Mouse (Mus musculus) limb, embryonic 10.5 days (tissue): ENCODE data around the gene Krtap4-13. TPM values are rescaled to one million over a fixed set of nuclear protein-coding genes. Genes with fewer than 3 reads are reported as not detected.
"Not testable (repeated sequence)": the region's sequence is repeated elsewhere in the genome, so short reads cannot be mapped to it uniquely, and the experiment has no call there.

Source experiments
- DNase-seq: peaks from one replicate; pipeline ENCODE4 v3.0.0-alpha.2; 2017; ENCODE audit warnings: low spot score
- H3K27ac ChIP-seq: fragments of 300-500 bp; sonication (generic); 2 replicates; pipeline ENCODE4 v1.5.1; 2016; ENCODE audit warnings: mild to moderate bottlenecking
- H3K27me3 ChIP-seq: fragments of 300-500 bp; sonication (generic); 2 replicates; pipeline ENCODE4 v1.6.1; 2016; ENCODE audit warnings: low read depth, mild to moderate bottlenecking; ENCODE audit not compliant: poor library complexity, severe bottlenecking
- H3K36me3 ChIP-seq: fragments of 300-500 bp; sonication (generic); 2 replicates; pipeline ENCODE4 v1.6.1; 2016; ENCODE audit warnings: mild to moderate bottlenecking, moderate library complexity
- H3K4me1 ChIP-seq: fragments of 300-500 bp; sonication (generic); 2 replicates; pipeline ENCODE4 v1.6.1; 2016
- H3K4me3 ChIP-seq: fragments of 300-500 bp; sonication (generic); 2 replicates; pipeline ENCODE4 v1.5.1; 2016; ENCODE audit warnings: mild to moderate bottlenecking, moderate library complexity
- H3K9me3 ChIP-seq: fragments of 300-500 bp; sonication (generic); replicated peaks from 2 replicates; pipeline ENCODE4 v1.6.1; 2016; ENCODE audit warnings: mild to moderate bottlenecking
- WGBS: fragments of 180-500 bp; shearing (Covaris S2); methylation state at CpG from one replicate; pipeline ENCODE4 v1.1.7; 2016; 5-methylcytosine and 5-hydroxymethylcytosine counted together
- polyA plus RNA-seq: library from polyadenylated mRNA; unstranded; fragments of >200 nt; fragmentation: Nextera tagmentation; extraction: Ambion mirVana; gene quantifications from 2 replicates; pipeline ENCODE4 v1.2.1, GENCODE M21; 2016

Krtap4-13 gene
- polyA plus RNA-seq, 1 experiment from 2014 or later, result not detected

DNA sequence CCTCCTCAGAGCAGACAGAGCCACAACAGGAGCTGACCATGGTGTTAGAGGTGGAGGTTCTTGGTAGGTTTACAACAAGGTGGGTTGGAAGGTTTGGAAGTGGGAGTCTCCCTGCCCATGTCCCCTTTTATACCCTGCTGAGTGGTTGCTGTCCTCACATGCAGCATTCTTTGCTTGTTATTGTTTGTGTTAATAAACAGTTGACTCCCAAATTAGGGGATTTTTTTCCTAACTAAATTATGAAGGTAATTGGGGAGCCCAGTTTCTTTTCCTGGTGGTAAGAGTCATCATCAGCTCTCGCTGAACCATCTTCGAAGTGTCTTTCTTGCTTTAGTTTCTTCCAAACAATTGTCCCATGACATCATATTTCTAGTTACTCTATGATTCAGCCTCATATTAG is 29.1 kb downstream of the Krtap4-13 start, which contains the start of gene Krtap4-8:
TSS of gene Krtap4-8 (minus strand) at position 101 of the 400 bp plus-strand sequence.
- Histone ChIP-seq H3K36me3 (no peaks in the 10 kb centered on the region), H3K9me3 (no peaks in the 10 kb centered on the region), H3K27ac (no peak within 1 kb of the TSS), H3K4me1 (peaks cover 10% of the 10 kb centered on the region), H3K27me3 (no peaks in the 10 kb centered on the region), H3K4me3 (no peak within 1 kb of the TSS)
- DNase-seq, result no peak
- 92% methylated on average over 2 of the region's 2 CpGs for WGBS

- Histone ChIP-seq H3K4me1 (peaks cover 10% of the 10 kb centered on the region), H3K4me3 (no peak overlapping the region), H3K9me3 (no peaks in the 10 kb centered on the region), H3K27ac (no peak overlapping the region), H3K36me3 (no peaks in the 10 kb centered on the region), H3K27me3 (no peaks in the 10 kb centered on the region)
- no peak for DNase-seq
- WGBS, result 65% methylated on average over 7 of the region's 7 CpGs
These were observed 31.3 kb downstream of the Krtap4-13 start for GRCm38 (mm10) chr11:99778401-99778800.

GRCm38 (mm10) chr11:99772813-99773212 is 36.9 kb downstream of the Krtap4-13 start, which contains the start of gene Gm11595:
TSS of gene Gm11595 (minus strand) at chr11:99772913.
- DNase-seq, result not testable (repeated sequence)

GRCm38 (mm10) chr11:99768410-99768809 is 41.3 kb downstream of the Krtap4-13 start:
- Histone ChIP-seq H3K36me3 (no peaks in the 10 kb centered on the region), H3K27me3 (no peaks in the 10 kb centered on the region), H3K27ac (no peak overlapping the region), H3K4me1 (no peaks in the 10 kb centered on the region), H3K4me3 (no peak overlapping the region), H3K9me3 (no peaks in the 10 kb centered on the region)
- 81% methylated on average over 2 of the region's 2 CpGs for WGBS
- DNase-seq, result no peak

More at GRCm38 (mm10) chr11:99772813-99773212, 36.9 kb downstream of the Krtap4-13 start, which contains the start of gene Gm11595:
- not testable (repeated sequence) for H3K27ac ChIP-seq, H3K27me3 ChIP-seq, H3K9me3 ChIP-seq, H3K4me1 ChIP-seq, H3K4me3 ChIP-seq, H3K36me3 ChIP-seq

Other genes with a start within 250 kb of the Krtap4-13 start
- gene Krtap3-1, start 243.3 kb downstream of the Krtap4-13 start, polyA plus RNA-seq, result not detected in 2 replicates
- gene Krtap1-5, start 228.9 kb downstream of the Krtap4-13 start, polyA plus RNA-seq, result not detected in 2 replicates
- not detected in 2 replicates for gene Krtap1-4, start 226.2 kb downstream of the Krtap4-13 start, polyA plus RNA-seq
- not detected in 2 replicates for gene Krtap1-3, start 218.6 kb downstream of the Krtap4-13 start, polyA plus RNA-seq
- not detected in 2 replicates for gene Krtap9-3, start 211.8 kb downstream of the Krtap4-13 start, polyA plus RNA-seq
- not detected in 2 replicates for gene Gm11938, start 206.6 kb downstream of the Krtap4-13 start, polyA plus RNA-seq
- not detected in 2 replicates for gene Gm11937, start 199.7 kb downstream of the Krtap4-13 start, polyA plus RNA-seq
- not detected in 2 replicates for gene Krtap2-4, start 195.0 kb downstream of the Krtap4-13 start, polyA plus RNA-seq
- gene Gm11562, start 189.5 kb downstream of the Krtap4-13 start, polyA plus RNA-seq, result not detected in 2 replicates
- gene Krtap4-1, start 181.7 kb downstream of the Krtap4-13 start, polyA plus RNA-seq, result not detected in 2 replicates
- gene Krtap4-2, start 174.8 kb downstream of the Krtap4-13 start, polyA plus RNA-seq, result not detected in 2 replicates
- not detected in 2 replicates for gene Krtap4-7, start 165.8 kb downstream of the Krtap4-13 start, polyA plus RNA-seq
- not detected in 2 replicates for gene Gm11555, start 159.7 kb downstream of the Krtap4-13 start, polyA plus RNA-seq
- gene Gm11563, start 150.9 kb downstream of the Krtap4-13 start, polyA plus RNA-seq, result not detected in 2 replicates
- not detected in 2 replicates for gene Krtap4-6, start 143.9 kb downstream of the Krtap4-13 start, polyA plus RNA-seq
- not detected in 2 replicates for gene Gm14190, start 119.2 kb downstream of the Krtap4-13 start, polyA plus RNA-seq
- not detected in 2 replicates for gene Gm14180, start 75.6 kb downstream of the Krtap4-13 start, polyA plus RNA-seq
- gene Gm11595, start 37.0 kb downstream of the Krtap4-13 start, polyA plus RNA-seq, result not detected in 2 replicates
- not detected in 2 replicates for gene Krtap4-8, start 29.2 kb downstream of the Krtap4-13 start, polyA plus RNA-seq
- not detected in 2 replicates for gene Krtap4-9, start 24.7 kb downstream of the Krtap4-13 start, polyA plus RNA-seq
- gene Gm11596, start 16.4 kb downstream of the Krtap4-13 start, polyA plus RNA-seq, result not detected in 2 replicates
- gene Gm11569, start 11.0 kb downstream of the Krtap4-13 start, polyA plus RNA-seq, result not detected in 2 replicates
- gene Gm11554, start 5.4 kb downstream of the Krtap4-13 start, polyA plus RNA-seq, result not detected in 2 replicates
- not detected in 2 replicates for gene Gm11564, start 5.8 kb upstream of the Krtap4-13 start, polyA plus RNA-seq
- not detected in 2 replicates for gene 2300003K06Rik, start 28.2 kb upstream of the Krtap4-13 start, polyA plus RNA-seq
- not detected in 2 replicates for gene Krtap4-16, start 41.7 kb upstream of the Krtap4-13 start, polyA plus RNA-seq
- not detected in 2 replicates for gene Gm11568, start 48.0 kb upstream of the Krtap4-13 start, polyA plus RNA-seq
- gene Gm11559, start 54.6 kb upstream of the Krtap4-13 start, polyA plus RNA-seq, result not detected in 2 replicates
- not detected in 2 replicates for gene Krtap9-1, start 63.5 kb upstream of the Krtap4-13 start, polyA plus RNA-seq
- gene Gm11567, start 69.3 kb upstream of the Krtap4-13 start, polyA plus RNA-seq, result not detected in 2 replicates
- not detected in 2 replicates for gene Krtap31-1, start 98.0 kb upstream of the Krtap4-13 start, polyA plus RNA-seq
- gene Gm11565, start 104.9 kb upstream of the Krtap4-13 start, polyA plus RNA-seq, result not detected in 2 replicates
- gene Krtap31-2, start 126.4 kb upstream of the Krtap4-13 start, polyA plus RNA-seq, result not detected in 2 replicates
- gene Krtap9-5, start 138.6 kb upstream of the Krtap4-13 start, polyA plus RNA-seq, result not detected in 2 replicates
- gene Krtap29-1, start 169.2 kb upstream of the Krtap4-13 start, polyA plus RNA-seq, result not detected in 2 replicates
- gene Krtap16-1, start 176.7 kb upstream of the Krtap4-13 start, polyA plus RNA-seq, result not detected in 2 replicates
- 0.68 and 0.90 TPM in 2 replicates for gene Krtap17-1, start 184.1 kb upstream of the Krtap4-13 start, polyA plus RNA-seq
- not detected in 2 replicates for gene Krt33a, start 206.3 kb upstream of the Krtap4-13 start, polyA plus RNA-seq
- gene Krt33b, start 220.0 kb upstream of the Krtap4-13 start, polyA plus RNA-seq, result not detected in 2 replicates
- not detected in 2 replicates for gene Krt34, start 231.7 kb upstream of the Krtap4-13 start, polyA plus RNA-seq
- gene Krt31, start 240.7 kb upstream of the Krtap4-13 start, polyA plus RNA-seq, result not detected in 2 replicates